Mouse (Mus musculus): ENCODE measurements at regions not wholly inside any gene's neighbourhood (a gene's known extent, or its start where the extent isn't known, plus 50 kb on each side); places are given as distances from the start of the nearest gene placed in this dataset.

DNA sequence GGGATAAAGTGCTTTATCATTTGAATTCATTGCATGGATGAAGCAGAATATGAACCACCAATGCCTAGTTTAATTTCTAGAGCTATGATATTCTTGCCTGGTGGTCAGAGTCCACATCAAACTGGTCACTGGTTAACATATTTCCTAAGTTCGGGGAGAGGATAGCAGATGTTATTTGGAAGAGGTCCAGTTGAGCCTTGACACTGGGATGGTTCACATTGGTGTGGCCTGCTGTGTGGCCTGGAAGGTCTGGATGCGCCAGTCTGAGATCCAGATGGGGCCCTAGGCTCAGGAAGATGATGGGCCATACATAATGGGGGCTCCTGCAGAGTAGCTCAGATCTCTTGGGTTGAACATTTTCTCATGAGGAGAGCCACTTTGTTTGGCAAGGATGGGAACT lies 127.3 kb upstream of the Id2 start:
- DNase-seq (ENCODE audit: low spot score): no peak

DNA sequence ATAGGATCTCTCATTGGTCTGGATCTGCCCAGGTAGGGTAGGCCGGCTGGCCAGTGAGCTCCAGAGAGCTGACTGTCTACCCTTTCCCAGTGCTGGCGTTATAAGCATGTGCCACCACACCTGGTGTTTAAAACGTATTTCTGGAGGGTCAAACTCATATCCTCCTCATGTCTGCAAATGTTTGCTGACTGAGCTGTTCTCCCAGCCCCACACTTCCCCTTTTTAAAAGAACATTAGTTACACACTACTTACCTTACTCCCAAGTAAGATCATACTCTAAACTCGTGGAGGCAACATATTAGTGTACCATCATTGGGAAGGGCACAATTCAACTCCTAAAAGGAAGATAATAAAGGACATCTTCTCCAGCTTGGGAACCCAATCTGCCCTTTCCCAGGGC lies 126.6 kb upstream of the Id2 start:
- no peak for DNase-seq (ENCODE audit: low spot score)

DNA sequence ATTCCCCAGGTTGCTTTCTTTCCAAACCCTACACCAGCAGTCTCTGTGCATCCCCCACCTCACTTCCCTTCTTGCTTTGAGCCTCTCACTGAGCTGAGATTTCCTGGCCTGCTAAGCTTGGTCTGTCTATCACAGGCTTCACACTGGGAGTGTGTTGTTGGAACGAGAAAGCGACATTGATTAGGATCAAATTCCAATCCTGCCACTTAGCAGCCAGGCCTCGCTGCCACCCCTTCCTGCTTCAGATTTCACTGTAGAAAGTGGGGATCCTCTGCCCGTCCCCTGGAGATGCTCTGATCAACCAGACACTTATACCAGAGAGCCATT lies 123.8 kb upstream of the Id2 start:
- no peak for DNase-seq (ENCODE audit: low spot score)

DNA sequence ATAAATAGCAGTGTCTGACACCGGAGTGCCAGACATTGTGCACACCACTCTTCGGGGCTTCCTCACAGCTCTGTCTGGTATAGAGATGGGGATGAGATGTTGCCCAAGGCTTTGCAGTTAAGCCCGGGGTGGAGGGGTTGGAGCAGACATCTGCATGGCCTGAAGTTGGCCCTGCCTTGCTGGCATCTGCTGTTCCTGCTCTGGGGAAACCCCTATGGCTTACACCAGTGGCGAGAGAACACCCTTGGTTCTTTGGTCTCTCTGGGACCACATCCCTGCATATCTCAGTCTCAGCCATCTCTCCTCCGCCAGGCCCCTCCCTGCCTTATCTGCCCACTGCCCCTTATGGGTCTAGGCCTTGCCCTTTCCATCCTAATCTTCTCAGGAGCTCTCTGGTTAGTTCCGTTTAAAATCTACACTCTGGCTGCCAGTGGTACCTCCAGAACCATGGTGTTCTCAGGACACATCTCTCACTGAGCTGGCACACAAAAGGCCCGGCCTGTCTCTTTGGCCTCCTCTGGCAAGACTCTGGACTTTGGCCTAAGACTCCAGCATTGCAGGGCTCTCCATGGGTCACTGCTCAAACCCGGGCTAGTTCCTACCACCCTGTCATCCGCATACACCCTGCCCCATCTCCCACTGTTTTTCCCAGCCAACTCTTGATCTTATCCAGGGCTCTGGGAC lies 123.3 kb upstream of the Id2 start:
- DNase-seq (ENCODE audit: low spot score): no peak

DNA sequence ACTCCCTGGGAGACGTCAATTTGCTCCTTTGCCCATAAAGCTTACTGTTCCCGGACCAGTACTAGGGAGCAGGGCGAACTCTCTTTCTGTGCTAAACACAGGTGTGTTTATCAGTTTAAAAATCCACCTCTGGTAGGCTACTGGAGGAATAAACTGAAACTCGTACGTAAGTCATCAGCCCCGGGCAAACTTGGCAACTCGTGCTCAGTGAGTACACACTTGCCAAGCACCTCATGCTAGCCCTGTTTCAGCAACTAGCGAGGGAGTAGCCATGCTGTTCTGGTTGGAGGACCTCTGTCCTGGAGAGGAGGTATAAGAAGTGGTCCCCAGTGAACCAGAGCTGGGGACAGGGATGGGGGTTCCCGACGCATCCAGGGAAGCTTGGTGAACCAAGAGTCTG lies 122.6 kb upstream of the Id2 start:
- no peak for DNase-seq (ENCODE audit: low spot score)

DNA sequence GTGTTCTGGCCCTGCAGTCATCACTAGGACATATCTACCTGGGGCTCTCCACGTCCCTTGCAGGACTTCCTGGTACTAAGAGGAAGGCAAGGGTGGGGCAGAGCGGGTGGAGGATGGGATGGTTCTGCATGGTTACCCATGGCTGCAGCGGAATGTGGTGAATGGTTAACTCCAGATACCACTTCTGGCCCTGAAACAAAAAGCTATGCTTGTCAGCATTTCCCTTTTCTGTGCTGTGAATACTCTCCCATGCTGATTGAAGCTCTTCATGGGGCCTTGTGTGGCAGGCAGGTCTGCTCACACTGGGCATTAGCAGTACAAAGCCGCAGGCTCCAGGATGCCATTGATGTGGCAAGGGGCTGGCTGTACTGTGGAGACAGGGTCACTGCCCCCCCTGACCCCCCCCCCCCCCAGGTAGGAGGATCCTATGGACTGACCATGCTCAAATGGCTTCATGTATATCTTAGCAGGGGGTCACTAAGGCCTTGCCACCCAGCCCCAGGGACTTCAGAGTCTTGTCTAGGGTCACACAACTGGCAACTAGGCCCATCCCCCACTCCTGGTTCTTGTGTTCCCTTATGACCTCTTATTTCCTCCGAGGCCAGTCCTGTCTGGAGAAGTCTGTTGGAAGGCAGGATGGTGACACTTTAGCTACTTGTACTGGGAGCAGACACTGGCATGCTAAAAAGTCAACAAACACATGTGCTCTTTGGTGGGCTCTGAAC lies 120.0 kb upstream of the Id2 start:
- DNase-seq (ENCODE audit: low spot score): no peak

DNA sequence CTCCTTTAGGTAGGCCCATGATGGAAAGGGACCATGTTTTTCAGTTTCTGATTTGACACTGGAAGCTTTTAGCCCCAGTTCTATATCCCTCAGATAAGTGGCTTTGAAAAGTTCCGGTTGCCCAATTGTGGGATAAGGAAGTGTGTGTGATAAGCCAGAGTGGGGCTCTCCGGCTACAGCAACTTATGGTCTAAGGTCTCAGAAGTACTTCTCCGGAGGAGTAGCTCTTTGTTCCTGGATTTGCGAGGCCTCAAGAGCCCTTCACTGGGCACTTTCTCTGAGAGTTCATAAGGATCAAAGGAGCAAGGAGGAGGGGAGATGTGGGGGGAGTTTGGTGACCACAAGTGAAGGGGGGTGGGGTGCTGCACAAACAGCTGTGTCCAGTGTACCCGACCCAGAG lies 118.3 kb upstream of the Id2 start:
- DNase-seq (ENCODE audit: low spot score): no peak

DNA sequence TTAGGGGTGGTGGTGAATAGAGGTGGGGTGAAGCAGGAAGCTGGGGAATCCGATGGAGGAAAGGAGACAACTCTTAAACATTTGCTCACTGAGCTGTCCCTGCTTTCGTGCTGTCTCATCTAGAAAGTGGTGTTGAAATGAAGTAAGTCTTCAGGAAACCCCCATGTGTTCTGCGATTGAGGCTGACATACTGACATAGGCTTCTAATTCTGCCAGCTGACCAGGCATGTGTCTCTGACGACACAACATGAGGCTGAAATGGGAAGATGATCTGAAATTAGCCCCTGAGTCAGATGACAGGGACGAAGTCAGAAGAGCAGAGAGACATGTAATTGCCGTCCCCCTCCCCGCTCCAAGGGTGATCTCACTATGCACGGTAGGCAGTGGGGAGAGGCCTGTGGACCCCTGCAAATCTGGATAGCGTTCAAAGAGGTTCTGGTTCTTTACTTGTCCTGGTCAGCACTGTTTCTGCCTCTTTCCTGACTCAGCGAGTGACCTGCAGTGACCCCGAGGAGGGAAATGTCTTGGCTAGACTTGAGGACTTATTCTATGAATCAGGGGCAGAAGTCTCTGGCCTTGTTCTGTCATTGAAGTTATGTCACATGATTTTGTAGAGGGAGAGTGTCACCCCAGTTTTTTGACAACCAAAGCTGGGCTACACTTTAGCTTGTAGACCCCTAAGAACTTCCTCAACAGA lies 117.0 kb upstream of the Id2 start:
- peak; percentile 27 for DNase-seq (ENCODE audit: low spot score)

DNA sequence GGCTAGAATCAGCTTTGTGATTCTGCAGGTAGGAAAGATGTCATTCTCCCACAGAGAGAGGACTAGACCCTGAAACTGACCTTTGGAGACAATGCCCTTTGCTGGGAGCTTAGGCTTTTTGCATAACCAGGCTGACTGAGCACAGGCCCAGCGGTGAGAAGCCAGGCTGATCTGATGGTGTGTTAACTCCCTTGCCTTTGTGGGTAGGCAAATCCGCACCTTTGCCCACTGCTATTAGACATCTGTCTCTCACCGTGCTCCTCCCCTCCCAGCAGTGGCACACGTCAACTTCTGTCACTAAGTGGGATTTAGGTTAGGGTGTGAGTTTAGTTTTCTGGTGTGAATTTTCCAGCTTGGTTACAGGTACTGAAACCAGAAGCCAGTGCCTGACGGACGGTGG lies 114.4 kb upstream of the Id2 start:
- no peak for DNase-seq (ENCODE audit: low spot score)

DNA sequence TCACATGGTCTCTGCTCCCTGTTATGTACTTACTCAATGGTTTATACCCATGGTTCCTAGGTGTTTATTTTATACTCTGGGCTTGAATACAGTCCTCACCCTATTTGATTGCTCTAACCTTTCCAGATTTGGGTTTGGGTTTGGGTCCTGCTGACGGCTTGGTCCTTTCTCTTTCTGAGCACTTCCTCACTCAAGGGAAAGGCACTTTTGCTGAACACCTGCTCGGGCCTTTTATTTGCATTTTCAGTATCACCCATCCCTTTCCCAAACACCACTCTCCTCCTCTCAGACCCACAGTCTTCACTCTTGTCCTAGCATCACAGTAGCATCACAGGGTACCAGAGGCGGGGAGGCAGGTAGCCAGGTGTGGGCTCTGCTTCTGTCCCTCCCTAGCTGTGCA lies 113.7 kb upstream of the Id2 start:
- no peak for DNase-seq (ENCODE audit: low spot score)

DNA sequence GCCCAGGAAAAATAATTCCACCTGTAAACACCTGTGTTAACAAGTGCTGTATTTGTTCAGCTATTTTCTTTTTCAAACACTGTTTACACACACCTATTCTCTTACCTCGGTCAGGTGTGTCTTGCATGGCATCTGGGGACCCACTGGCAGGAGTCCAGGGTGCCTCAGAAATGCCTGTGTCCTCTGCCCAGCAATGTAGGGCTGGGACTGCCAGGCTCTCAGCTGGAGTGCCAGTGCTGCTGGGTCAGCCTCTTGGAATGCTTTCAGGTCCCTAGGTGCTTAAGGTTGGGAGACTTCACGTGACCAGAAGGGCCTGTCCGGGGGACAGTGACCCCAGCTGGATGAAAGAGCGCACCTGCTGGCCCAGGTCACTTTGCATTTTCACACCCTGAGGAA lies 112.4 kb upstream of the Id2 start:
- DNase-seq (ENCODE audit: low spot score): no peak

DNA sequence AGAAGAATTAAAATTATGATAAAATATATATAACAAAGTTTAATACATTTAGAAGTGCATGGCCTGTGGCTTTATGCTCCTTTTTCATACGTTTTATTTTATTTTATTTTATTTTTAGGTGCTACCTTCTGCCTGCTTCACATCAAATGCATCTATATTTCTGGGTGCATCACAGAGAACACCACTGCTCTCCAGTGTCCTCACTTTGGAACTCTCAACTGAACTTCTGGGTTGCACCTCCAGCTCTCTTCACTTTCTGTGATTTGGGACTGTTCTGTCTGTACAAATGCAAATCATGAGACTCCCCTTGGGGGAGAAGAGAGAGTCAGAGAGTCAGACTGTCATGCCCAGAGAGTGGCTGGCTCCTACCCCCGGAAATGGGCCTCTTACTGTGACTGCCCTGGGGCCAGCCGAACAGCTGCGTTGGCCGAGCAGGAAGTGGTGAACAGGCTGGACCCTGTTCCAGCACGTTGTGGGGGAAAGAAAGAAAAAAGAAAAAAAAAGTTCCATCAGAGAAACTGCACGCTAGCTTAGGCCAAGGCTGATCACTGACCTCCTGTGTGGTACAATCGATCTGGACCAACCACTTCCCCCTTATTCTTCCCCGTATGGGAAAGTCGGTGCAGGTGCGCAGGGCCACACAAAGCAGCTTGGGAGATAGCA lies 111.9 kb upstream of the Id2 start:
- DNase-seq (ENCODE audit: low spot score): peak; percentile 58

DNA sequence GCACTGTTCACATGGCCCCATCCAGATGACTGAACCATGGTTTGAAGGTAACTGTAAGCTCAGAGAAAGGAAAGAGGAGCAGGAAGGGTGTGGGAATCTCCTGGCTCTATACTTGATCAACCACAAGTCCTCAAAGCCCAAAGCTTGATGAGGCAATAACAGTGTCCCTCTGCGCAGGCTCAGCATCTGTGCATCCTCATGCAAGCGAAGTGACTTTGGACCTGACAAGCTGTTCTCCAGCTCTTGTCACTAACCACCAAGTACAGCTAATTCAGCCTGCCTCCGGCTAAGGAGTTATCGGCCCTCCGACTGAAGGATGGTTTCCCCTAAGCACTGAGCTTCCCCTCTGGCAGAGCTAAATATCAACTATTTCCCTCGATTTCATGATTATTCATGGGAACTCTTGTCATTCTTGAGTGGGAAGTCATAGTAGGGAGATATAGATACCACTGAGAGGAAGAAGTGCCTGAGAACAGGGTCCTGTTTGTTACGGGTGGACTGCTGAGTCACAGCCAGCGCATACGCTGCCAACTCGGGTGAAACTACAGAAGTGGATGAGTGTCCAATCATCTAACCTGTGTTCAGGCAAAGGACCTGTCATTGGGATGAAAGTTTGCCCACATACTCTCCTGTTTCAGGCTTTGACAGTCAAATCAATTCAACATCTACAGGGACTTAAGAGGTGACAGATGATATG lies 106.6 kb upstream of the Id2 start:
- DNase-seq (ENCODE audit: low spot score): no peak

DNA sequence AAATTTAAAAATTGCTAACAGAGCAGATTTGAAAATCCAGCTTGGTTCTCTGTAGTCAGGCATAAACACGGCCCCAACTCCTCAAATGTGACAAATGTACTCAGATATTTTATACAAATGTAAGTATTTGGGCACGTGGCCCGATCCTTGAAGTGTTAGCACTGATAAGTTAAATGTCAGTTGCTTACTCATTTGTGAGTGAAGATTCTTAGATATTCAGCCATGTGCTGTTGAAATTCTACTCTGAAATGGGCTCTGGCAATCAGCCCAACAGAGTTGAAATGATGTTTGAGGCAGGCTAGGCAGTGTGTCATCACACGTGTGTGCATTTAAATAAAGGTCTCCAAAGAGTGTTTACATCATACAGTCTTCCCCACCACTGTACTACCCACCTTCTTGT lies 103.2 kb upstream of the Id2 start:
- DNase-seq (ENCODE audit: low spot score): no peak

DNA sequence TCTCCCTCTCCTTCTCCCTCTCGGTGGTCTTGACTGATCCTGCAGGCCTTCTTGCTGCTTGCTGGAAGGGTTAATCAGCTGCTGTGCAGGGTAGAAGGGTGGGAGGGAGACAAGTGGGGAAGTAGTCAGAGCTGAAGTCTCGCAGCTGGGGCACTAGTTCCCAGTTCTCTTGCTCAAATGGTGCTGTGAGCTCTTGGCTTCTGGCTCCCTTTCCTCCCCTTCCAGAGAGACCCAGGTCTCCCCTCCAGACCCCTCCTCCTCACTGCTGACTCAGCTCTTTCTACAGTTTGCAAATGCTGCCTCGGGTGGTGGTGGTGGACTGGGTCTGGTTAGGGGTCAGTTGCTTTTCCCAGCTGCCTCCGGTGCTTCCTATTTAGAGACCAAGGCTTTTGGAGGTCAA lies 100.8 kb upstream of the Id2 start:
- no peak for DNase-seq (ENCODE audit: low spot score)

DNA sequence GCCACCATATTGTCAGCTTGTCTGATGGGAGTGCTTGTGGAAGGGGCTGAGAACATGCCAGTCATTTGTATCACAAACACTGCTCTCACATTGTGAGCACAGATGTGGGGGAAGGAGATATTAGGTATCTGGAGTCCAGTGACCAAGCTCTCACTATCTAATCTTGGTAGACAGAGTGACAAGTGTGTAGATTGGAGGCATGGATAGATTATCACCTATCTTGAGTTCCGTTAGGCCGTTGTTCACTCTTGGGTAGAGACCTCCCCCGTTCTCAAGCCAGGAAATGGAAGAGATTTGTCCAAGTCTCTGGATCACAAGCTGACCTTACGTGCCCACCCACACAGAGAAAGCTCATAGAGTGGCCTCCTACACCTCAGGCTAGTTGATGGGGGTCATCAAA lies 99.1 kb upstream of the Id2 start:
- DNase-seq (ENCODE audit: low spot score): no peak

DNA sequence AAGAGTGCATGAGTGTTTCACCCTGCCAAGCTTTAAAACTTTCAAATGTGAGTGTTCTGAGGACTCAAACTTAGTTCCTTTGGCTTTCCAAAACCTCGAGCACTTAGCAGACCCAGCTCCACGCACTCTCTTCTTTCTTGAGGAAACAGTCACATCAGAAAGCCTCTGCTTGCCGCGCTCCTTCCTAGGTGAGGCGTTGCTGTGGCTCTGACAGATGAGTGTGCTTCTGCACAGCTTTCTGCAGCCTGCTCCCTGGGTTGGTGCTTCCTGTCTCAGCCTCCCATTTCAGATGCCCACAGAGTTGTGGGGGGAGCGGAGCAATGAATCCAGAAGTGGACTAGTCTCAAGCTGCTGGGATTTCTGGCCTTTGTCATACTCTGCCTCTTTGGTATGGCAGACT lies 95.3 kb upstream of the Id2 start:
- no peak for DNase-seq (ENCODE audit: low spot score)

DNA sequence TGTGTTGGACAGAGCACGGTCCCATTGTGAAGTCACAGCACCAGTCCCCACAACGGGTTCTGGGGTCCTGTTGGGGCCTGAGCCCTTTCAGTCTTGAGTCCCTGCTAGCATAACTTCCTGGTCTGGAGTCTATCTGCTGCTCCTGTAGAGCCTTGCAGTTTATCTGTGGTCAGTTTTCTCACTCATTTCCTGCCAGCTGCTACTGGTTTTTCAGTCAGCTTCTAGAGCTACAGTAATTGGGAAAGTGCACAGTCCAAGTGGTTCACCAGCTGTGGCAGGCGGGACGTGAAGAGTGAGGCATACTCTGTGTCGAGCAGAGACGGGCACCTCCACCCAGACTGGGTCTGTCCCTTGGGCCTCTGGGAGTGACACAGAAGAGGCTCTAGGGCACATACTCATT lies 93.4 kb upstream of the Id2 start:
- no peak for DNase-seq (ENCODE audit: low spot score)

DNA sequence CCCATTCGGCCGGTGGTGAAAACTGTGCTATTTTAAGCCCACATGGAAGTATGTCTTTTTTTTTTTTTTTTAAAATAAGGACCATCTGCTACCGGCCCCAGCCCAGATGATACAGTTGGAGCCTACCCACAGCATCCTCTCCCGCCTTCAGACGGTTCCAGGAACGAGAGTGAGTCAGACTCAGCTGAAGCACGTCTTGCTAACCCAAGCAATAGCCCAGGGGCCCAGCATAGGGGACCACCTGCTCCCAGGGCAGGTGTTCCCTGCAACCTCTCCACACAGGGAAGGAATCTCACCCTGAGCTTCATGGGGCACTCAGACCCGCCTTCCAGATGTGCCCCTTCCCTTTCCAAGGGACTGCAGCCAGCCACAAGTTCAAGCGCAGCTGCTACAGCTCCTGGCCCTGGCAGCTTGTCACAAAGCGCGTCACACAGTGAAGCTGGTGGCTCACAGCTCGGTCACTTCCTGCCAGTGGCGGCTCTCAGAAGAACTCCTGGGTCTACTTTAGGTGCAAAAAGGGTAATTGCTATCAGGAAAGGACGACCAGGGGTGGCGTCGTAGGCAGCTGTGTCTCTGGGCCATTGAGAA lies 92.3 kb upstream of the Id2 start:
- DNase-seq (ENCODE audit: low spot score): peak; percentile 71

DNA sequence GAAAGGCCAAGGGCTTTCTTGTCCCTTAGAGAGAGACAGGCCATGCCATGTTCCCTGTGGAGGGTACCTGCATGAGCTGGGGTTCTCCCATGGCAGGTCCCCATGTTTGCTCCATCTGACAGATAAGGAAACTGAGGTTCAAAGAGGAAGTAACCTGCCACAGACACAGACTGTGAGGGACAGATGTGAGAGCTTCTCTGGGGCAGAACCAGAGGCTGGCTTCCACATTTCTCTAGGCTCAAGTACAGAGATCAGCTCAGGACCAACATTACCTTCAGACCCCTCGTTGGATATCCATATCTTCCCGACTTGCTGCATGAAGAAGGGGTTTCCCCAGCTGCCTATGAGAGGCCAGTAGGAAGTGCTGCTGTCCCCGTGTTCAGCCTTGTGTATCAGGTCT lies 91.6 kb upstream of the Id2 start:
- no peak for DNase-seq (ENCODE audit: low spot score)

DNA sequence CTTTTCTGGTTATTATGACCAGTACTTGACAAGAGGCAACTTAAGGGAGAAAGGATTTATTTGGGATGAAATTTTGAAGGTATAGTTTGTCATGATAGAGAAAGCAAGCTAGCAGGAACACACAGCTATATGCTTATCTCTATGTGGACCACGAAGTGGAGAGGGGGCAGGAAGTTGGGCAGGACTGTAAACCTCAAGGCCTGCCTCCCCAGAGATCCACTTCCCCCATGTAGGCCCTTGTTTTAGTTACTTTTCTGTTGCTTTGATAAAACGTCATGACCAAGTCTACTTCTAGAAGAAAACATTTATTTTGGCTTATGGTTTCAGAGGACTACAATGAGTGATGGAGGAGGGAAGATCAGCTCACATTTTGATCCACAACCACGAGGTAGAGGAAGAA lies 90.3 kb upstream of the Id2 start:
- DNase-seq (ENCODE audit: low spot score): no peak

DNA sequence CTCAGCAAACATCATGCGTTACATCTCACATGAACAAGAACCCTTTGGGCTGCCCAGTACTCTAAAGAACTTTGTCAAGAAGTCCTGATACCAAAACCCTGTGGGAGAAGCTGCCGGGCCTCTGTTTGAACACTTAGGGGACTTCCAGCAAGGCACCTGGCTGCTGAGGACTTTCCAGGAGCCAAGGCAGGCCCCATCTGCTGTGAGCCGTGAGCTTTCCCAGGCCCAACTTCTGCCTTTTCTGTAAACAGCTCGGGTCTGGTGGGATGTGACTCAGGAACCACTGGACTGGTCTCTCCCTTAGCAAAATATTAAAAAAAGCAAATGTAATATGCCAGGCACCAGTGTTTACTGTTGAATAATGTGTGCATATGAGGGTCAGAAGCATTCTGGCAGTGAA lies 85.7 kb upstream of the Id2 start:
- no peak for DNase-seq (ENCODE audit: low spot score)
